ENCODE assay signal across 17 mouse cellular contexts in the genomic region with DNA sequence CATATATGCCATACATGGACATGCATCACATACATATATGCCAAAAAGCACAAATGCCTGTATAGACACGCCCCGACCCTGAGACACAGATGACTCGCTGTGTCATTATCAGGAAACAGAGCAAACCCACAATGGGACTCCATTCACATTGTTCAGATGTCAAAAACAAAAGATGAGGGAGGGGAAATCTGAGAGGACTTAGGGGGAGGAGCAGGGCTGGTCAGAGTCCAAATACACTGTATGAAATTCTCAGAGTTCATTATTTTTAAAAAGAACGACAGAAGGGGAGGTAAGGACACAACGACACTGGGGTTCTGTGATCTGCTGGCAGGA.
"Had no signal": no experiment of that assay in that cellular context is flagged by ENCODE, and none has a peak within 500 bp of the region (broad histone marks: within the 10 kb centered on the region; RNA-seq: fewer than 3 reads in every experiment).

No protein-coding gene starts in this region.

- H3K9me3 ChIP-seq: liver, embryonic 13.5 days; neural tube, embryonic 12.5 days; neural tube, embryonic 15.5 days had no signal

- H3K4me3 ChIP-seq: kidney, embryonic 15.5 days; layer of hippocampus, adult 2 months; liver, embryonic 13.5 days; neural tube, embryonic 12.5 days; neural tube, embryonic 15.5 days had no signal

- DNase-seq: kidney, adult 8-10 months; kidney, postnatal 14 days; layer of hippocampus, adult 9-11 months; liver, embryonic 13.5 days; lung, adult 2 months; lung, postnatal 14 days; lung, postnatal 4 days; midbrain, embryonic 14.5 days; right cerebral cortex, adult 18-20 months; right cerebral cortex, postnatal 14 days; thymus, adult 18-20 months; thymus, postnatal 36 days had no signal

- H3K27me3 ChIP-seq: kidney, embryonic 15.5 days; liver, embryonic 13.5 days; neural tube, embryonic 12.5 days; neural tube, embryonic 15.5 days had no signal

- H3K4me2 ChIP-seq: kidney, embryonic 15.5 days; liver, embryonic 13.5 days; midbrain, embryonic 11.5 days; neural tube, embryonic 12.5 days; neural tube, embryonic 15.5 days had no signal

- H3K4me1 ChIP-seq: neural tube, embryonic 12.5 days had no signal

- H3K9ac ChIP-seq: kidney, embryonic 15.5 days; liver, embryonic 13.5 days; neural tube, embryonic 12.5 days; neural tube, embryonic 15.5 days had no signal

- H3K36me3 ChIP-seq: kidney, embryonic 15.5 days; liver, embryonic 13.5 days; neural tube, embryonic 12.5 days; neural tube, embryonic 15.5 days had no signal

- H3K27ac ChIP-seq: kidney, embryonic 15.5 days; layer of hippocampus, adult 2 months; liver, embryonic 13.5 days; neural tube, embryonic 12.5 days; neural tube, embryonic 15.5 days had no signal
